Mouse (Mus musculus) gastrocnemius, postnatal 36 days (tissue): ENCODE measurements around the gene Creb3l2. TPM values are rescaled to one million over a fixed set of nuclear protein-coding genes. Genes with fewer than 3 reads are reported as not detected.

Source experiments
- DNase-seq, 2 experiments: peaks; one replicate each; pipeline ENCODE4 v3.0.0; 2022
- intact Hi-C: fragments of 180-260 bp; cut with DNase I; formaldehyde crosslinking; loops from one replicate; pipeline ENCODE4 v1.15.1; 2025
- total RNA-seq, 2 experiments: library from RNA; stranded (reverse); gene quantifications; 2 replicates each; pipeline ENCODE4 v1.2.3; 2021

The Creb3l2 gene
- total RNA-seq, 2 experiments from 2014 or later: 8.6 to 9.4 TPM

DNA sequence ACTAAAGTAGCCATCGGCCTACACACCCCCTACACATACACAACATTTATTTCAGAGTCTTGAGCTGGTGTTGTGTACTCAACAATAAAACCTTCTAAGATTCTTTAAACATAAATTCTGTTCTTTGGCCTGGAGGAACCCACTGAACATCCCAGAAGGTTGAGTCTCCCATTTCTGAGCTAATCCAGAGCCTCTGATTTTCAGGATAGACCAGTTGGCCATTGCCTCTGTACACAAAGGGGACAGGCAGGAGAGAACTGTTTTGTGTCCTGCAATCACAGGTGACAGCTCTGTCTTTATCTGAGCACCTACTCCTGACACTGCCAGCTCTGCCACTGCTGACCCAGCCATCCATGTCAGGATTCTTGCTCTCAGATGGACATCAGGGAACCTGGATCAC lies 150.8 kb downstream of the Creb3l2 start:
- no peak for DNase-seq
- intact Hi-C loops: no loop called here

DNA sequence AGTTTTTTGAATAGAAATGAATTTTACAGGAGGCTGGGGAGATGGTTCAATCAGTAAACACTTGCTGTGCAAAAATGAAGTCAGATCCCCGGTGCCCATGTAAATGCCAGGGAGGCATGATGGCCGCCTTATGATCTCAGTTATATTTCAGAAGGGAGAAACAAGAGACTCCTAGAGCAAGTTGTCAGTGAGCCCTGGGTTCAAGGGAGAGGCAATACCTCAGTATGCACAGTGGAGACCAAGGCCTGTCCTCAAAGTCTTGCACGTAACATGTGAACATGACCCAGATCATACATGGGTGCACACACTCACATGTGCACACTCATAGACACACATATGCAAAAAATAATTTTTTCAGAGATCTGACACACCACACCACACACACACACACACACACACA lies 151.3 kb downstream of the Creb3l2 start:
- intact Hi-C loops: no loop called here

DNA sequence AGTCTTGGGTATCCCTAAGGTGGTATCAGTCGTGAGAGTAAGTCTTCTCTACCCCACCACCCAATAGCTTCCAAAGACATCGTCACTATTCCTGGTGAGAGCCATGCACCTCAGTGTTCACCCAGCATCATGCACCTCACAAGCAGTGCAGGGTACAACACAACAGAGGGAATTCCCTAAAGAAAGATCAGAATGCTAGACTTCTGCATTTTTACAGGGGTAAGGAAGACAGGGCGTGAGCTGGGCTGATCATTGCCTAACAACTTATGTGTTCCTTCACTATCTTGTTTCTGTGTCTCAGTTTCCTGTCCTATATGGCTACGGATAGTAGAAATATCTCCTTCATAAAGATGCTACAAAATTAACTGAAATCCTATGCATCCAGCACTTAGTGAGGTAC lies 155.8 kb downstream of the Creb3l2 start:
- DNase-seq: no peak
- intact Hi-C loops: no loop called here

More for the DNA sequence above, 151.3 kb downstream of the Creb3l2 start:
- DNase-seq: no peak

DNA sequence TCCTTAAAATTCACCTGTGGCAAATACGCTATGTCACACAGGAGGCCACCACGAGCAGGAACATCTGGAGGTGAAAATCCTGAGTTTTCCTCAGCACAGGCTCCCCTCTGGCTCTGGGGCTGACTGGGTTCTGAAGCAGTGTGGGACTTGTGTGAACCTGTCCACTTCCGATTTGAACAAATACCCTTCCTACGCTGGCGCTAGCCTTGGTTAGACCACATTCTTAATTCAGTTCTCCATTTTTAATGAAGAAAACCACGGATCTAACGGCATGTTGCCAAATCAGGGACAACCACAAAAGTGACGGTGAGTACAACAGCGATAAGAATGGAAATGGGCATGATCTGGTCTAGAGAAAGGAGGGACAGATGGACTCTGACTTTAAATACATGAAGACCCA lies 157.1 kb downstream of the Creb3l2 start:
- intact Hi-C loops: no loop called here
- DNase-seq: no peak

DNA sequence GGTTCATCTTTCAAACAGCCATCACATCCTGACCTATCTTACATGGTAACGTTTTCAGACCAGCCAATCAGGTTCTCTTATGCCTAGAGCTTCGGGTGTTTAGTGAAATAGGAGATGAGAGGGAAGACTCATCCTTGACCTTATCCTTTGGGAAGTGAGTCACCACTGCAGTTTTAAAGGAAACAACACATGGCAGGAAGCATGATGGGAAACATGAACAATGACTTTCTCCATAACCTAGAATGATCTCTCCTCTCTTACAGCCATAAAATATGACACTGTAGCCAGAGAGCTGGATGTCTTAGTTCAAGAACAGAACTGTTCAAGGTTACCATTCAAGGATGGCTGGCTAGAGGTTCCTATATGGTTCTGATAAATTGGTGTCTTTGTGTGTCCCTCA lies 158.6 kb downstream of the Creb3l2 start:
- intact Hi-C loops: no loop called here
- DNase-seq: no peak

DNA sequence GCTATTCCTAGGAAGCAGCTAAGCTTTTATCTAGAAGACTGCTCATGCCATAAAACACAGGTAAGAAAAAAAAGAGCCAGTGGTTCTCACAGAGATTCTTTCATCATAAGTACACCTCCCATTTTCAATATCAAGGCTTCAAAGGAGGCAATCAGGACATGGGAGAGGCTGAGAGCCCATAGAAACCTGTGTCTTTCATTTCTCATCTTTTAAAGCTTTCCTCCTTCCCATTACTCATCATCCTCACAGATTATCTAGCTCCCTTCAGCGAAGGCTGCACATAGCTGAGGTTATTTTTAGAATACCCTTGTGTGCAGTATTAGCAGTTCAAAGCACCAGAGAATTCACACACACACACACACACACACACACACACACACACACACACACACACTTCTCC lies 159.3 kb downstream of the Creb3l2 start:
- DNase-seq: no peak
- intact Hi-C loops: no loop called here

Other genes with a start within 250 kb of the Creb3l2 start
- under 1 TPM; 0.13 to 0.15 TPM for gene Dgki, start 142.0 kb downstream of the Creb3l2 start, total RNA-seq
- not detected for gene Akr1d1, start 88.0 kb upstream of the Creb3l2 start, total RNA-seq